ENCODE assay signal across 9 mouse cellular contexts in the genomic region with DNA sequence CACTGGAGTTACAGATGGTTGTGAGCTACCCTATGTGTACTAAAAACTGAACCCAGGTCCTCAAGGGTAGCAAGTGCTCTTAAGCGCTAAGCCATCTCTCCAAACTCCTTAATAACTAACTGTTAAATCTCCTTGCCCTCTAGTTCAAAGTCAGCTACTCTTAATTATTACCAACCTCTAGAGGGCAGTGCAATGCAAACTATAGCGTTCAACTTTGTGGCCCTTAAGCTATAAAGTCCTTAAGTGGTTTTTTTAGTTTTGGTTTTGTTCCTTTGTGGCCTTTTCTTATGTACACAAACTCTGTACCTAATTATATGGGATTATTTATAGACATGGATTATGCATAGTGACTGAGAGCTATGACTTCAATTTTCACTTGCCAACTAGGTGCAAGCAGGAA. TPM values are rescaled to one million over a fixed set of nuclear protein-coding genes. Genes with fewer than 3 reads are reported as not detected.
DNase-seq lines count a peak whose midpoint lies in the region; ATAC-seq and TF ChIP-seq lines count a peak whose summit lies in the region.
"Had no signal": no experiment of that assay in that cellular context is flagged by ENCODE, and none has a peak within 500 bp of the region (broad histone marks: within the 10 kb centered on the region; RNA-seq: fewer than 3 reads in every experiment).

No protein-coding gene starts in this region.

- H3K4me1 ChIP-seq in hindbrain, embryonic 14.5 days (replicated peaks; ENCODE audit: control insufficient read depth, insufficient read depth, low read length) = no peaks in the 10 kb centered on the region
- no peaks in the 10 kb centered on the region for H3K4me1 ChIP-seq in hindbrain, embryonic 10.5 days (replicated peaks)
- H3K4me1 ChIP-seq in E14TG2a.4 (replicated peaks; ENCODE audit: low read depth, low read length) = peaks cover 8% of the 10 kb centered on the region
- peaks cover 4% of the 10 kb centered on the region for H3K4me1 ChIP-seq in liver, embryonic 13.5 days (replicated peaks)
- no peaks in the 10 kb centered on the region for H3K4me1 ChIP-seq in hindbrain, embryonic 16.5 days (ENCODE audit: control insufficient read depth, insufficient read depth, low read depth, low read length)

- no peaks in the 10 kb centered on the region for H3K36me3 ChIP-seq in hindbrain, embryonic 14.5 days (replicated peaks; ENCODE audit: control insufficient read depth, insufficient read depth)
- no peaks in the 10 kb centered on the region for H3K36me3 ChIP-seq in hindbrain, embryonic 10.5 days
- no peaks in the 10 kb centered on the region for H3K36me3 ChIP-seq in E14TG2a.4 (ENCODE audit: insufficient read depth, low read length)
- H3K36me3 ChIP-seq in liver, embryonic 13.5 days = no peaks in the 10 kb centered on the region
- no peaks in the 10 kb centered on the region for H3K36me3 ChIP-seq in hindbrain, embryonic 16.5 days (ENCODE audit: control insufficient read depth, insufficient read depth, low read length)

- peak; percentile 85 for DNase-seq in hindbrain, embryonic 14.5 days (ENCODE audit: low spot score)
- no peak for DNase-seq in hindbrain, embryonic 10.5 days (ENCODE audit: low spot score)
- peak; percentile 87 for DNase-seq in 3T3-L1 (ENCODE audit: low read depth, low spot score)
- DNase-seq in embryo, embryonic 10 days (ENCODE audit: low spot score) = peak; percentile 80
- DNase-seq in liver, embryonic 13.5 days = peak; percentile 9
- DNase-seq in right cerebral cortex, postnatal 25 days = no peak

- no peak overlapping the region for H3K4me2 ChIP-seq in hindbrain, embryonic 14.5 days (replicated peaks)
- H3K4me2 ChIP-seq in liver, embryonic 13.5 days = no peak overlapping the region
- H3K4me2 ChIP-seq in hindbrain, embryonic 16.5 days (ENCODE audit: low read length) = no peak overlapping the region

- no peak overlapping the region for H3K9ac ChIP-seq in hindbrain, embryonic 14.5 days
- H3K9ac ChIP-seq in liver, embryonic 13.5 days = no peak overlapping the region
- H3K9ac ChIP-seq in hindbrain, embryonic 16.5 days (ENCODE audit: low read depth, low read length) = no peak overlapping the region

- no peaks in the 10 kb centered on the region for H3K9me3 ChIP-seq in hindbrain, embryonic 14.5 days (ENCODE audit: control insufficient read depth, low read length)
- no peaks in the 10 kb centered on the region for H3K9me3 ChIP-seq in hindbrain, embryonic 10.5 days
- no peaks in the 10 kb centered on the region for H3K9me3 ChIP-seq in E14TG2a.4 (ENCODE audit: low read length)
- H3K9me3 ChIP-seq in liver, embryonic 13.5 days (replicated peaks) = no peaks in the 10 kb centered on the region
- no peaks in the 10 kb centered on the region for H3K9me3 ChIP-seq in hindbrain, embryonic 16.5 days (ENCODE audit: control insufficient read depth, low read length)

- no peak overlapping the region for H3K4me3 ChIP-seq in hindbrain, embryonic 14.5 days (replicated peaks; ENCODE audit: low read length)
- no peak overlapping the region for H3K4me3 ChIP-seq in hindbrain, embryonic 10.5 days
- no peak overlapping the region for H3K4me3 ChIP-seq in E14TG2a.4 (replicated peaks; ENCODE audit: low read length)
- no peak overlapping the region for H3K4me3 ChIP-seq in liver, embryonic 13.5 days (replicated peaks)
- H3K4me3 ChIP-seq in hindbrain, embryonic 16.5 days (ENCODE audit: low read length) = no peak overlapping the region
- H3K4me3 ChIP-seq: erythroblast, embryonic 14.5 days had no signal

- WGBS in hindbrain, embryonic 14.5 days = 28% methylated on average over 2 of the region's 2 CpGs
- WGBS in hindbrain, embryonic 10.5 days = 28% methylated on average over 2 of the region's 2 CpGs
- WGBS in liver, embryonic 13.5 days (ENCODE audit: insufficient replicate concordance) = 12% methylated on average over 2 of the region's 2 CpGs
- 16% methylated on average over 2 of the region's 2 CpGs for WGBS in hindbrain, embryonic 16.5 days

- TF ChIP-seq CTCF in E14TG2a.4 (conservative IDR thresholded peaks at IDR 0.05; ENCODE audit: low read length) = peak; percentile 57

- H3K27me3 ChIP-seq in hindbrain, embryonic 14.5 days (ENCODE audit: control insufficient read depth, insufficient read depth, low read length) = no peaks in the 10 kb centered on the region
- H3K27me3 ChIP-seq in hindbrain, embryonic 10.5 days (ENCODE audit: insufficient read depth, poor library complexity, severe bottlenecking) = no peaks in the 10 kb centered on the region
- H3K27me3 ChIP-seq in E14TG2a.4 (ENCODE audit: insufficient read depth, low read length) = 0 out of 2 replicates have a peak, but pooled peaks cover 5% of the 10 kb centered on the region
- no peaks in the 10 kb centered on the region for H3K27me3 ChIP-seq in liver, embryonic 13.5 days
- no peaks in the 10 kb centered on the region for H3K27me3 ChIP-seq in hindbrain, embryonic 16.5 days (replicated peaks; ENCODE audit: control insufficient read depth, insufficient read depth, low read length)

- no peak for ATAC-seq in hindbrain, embryonic 14.5 days (ENCODE audit: low FRiP score)
- no peak for ATAC-seq in liver, embryonic 13.5 days (ENCODE audit: low read depth)
- ATAC-seq in hindbrain, embryonic 16.5 days = no peak

- no peak overlapping the region for H3K27ac ChIP-seq in hindbrain, embryonic 14.5 days
- H3K27ac ChIP-seq in hindbrain, embryonic 10.5 days = no peak overlapping the region
- no peak overlapping the region for H3K27ac ChIP-seq in liver, embryonic 13.5 days
- no peak overlapping the region for H3K27ac ChIP-seq in hindbrain, embryonic 16.5 days (ENCODE audit: low read depth, low read length)

RNA-seq across cellular contexts. Expression of gene Map3k19, which starts 27.5 kb away (rescaled TPM):
- 0.83 and 1.1 TPM in 2 replicates for polyA plus RNA-seq in hindbrain, embryonic 14.5 days (2014; fragmentation: Nextera tagmentation; extraction: Ambion mirVana)
- polyA plus RNA-seq in hindbrain, embryonic 10.5 days (2016; fragmentation: Nextera tagmentation; extraction: Ambion mirVana) = 0.15 and 0.76 TPM in 2 replicates
- polyA plus RNA-seq in liver, embryonic 13.5 days (2015; fragmentation: Nextera tagmentation; extraction: Ambion mirVana) = 0.03 TPM in 1 of 2 replicates, not detected in the other
- 0.84 and 1.1 TPM in 2 replicates for polyA plus RNA-seq in hindbrain, embryonic 16.5 days (2015; fragmentation: Nextera tagmentation; extraction: Ambion mirVana)
- polyA plus RNA-seq: erythroblast, embryonic 14.5 days had no signal

RNA-seq across cellular contexts. Expression of gene Rab3gap1, which starts 41.2 kb away (rescaled TPM):
- polyA plus RNA-seq in hindbrain, embryonic 14.5 days (2014; fragmentation: Nextera tagmentation; extraction: Ambion mirVana) = 20.9 and 26.0 TPM in 2 replicates
- polyA plus RNA-seq in hindbrain, embryonic 10.5 days (2016; fragmentation: Nextera tagmentation; extraction: Ambion mirVana) = 15.0 and 15.8 TPM in 2 replicates
- 9.1 and 10.6 TPM in 2 replicates for polyA plus RNA-seq in liver, embryonic 13.5 days (2015; fragmentation: Nextera tagmentation; extraction: Ambion mirVana)
- 20.9 and 21.1 TPM in 2 replicates for polyA plus RNA-seq in hindbrain, embryonic 16.5 days (2015; fragmentation: Nextera tagmentation; extraction: Ambion mirVana)

RNA-seq across cellular contexts. Expression of gene Ccnt2, which starts 53.4 kb away (rescaled TPM):
- 72.4 and 83.4 TPM in 2 replicates for polyA plus RNA-seq in hindbrain, embryonic 14.5 days (2014; fragmentation: Nextera tagmentation; extraction: Ambion mirVana)
- polyA plus RNA-seq in hindbrain, embryonic 10.5 days (2016; fragmentation: Nextera tagmentation; extraction: Ambion mirVana) = 82.9 and 98.9 TPM in 2 replicates
- 28.0 and 32.9 TPM in 2 replicates for polyA plus RNA-seq in liver, embryonic 13.5 days (2015; fragmentation: Nextera tagmentation; extraction: Ambion mirVana)
- polyA plus RNA-seq in hindbrain, embryonic 16.5 days (2015; fragmentation: Nextera tagmentation; extraction: Ambion mirVana) = 75.6 and 84.4 TPM in 2 replicates

Comparison
In these comparisons a context has a peak if more than half of its experiments do, and no peak if none do; other contexts are left out.
1. DNase-seq: peak in hindbrain, embryonic 14.5 days (single experiment), 3T3-L1 (single experiment), embryo, embryonic 10 days (single experiment) and liver, embryonic 13.5 days (single experiment); none in hindbrain, embryonic 10.5 days (single experiment) and right cerebral cortex, postnatal 25 days (single experiment).